Mouse (Mus musculus) left cerebral cortex, adult 2 months (tissue): ENCODE results near the gene Ntpcr. TPM values are rescaled to one million over a fixed set of nuclear protein-coding genes. Genes with fewer than 3 reads are reported as not detected.
A peak's percentile ranks its signal among the peaks of the same experiment; 100 is the strongest.

ENCODE experiments used
- DNase-seq, 2 experiments: peaks; one replicate each; pipeline ENCODE4 v3.0.0; 2021 to 2022; ENCODE audit warnings: low spot score in 2 of 2, mixed read lengths in 1 of 2; ENCODE audit errors: extremely low spot score in 1 of 2
- H3K27ac ChIP-seq: fragments of 200-600 bp; 2 replicates; pipeline ENCODE4 v1.8.1; 2022
- H3K4me3 ChIP-seq: fragments of 200-600 bp; 2 replicates; pipeline ENCODE4 v1.8.1; 2022
- CTCF ChIP-seq: fragments of 200-600 bp; IDR thresholded peaks from 2 replicates; pipeline ENCODE4 v1.8.1; 2022; ENCODE audit warnings: antibody characterized with exemption, mild to moderate bottlenecking, moderate library complexity
- intact Hi-C: fragments of 180-260 bp; cut with DNase I; formaldehyde crosslinking; loops from one replicate; pipeline ENCODE4 v1.15.1; 2025
- total RNA-seq, 2 experiments: library from RNA; stranded (reverse); gene quantifications; 2 replicates each; pipeline ENCODE4 v1.2.3; 2021

The Ntpcr gene
- total RNA-seq, 2 experiments from 2014 or later: 23.3 to 23.7 TPM

DNA sequence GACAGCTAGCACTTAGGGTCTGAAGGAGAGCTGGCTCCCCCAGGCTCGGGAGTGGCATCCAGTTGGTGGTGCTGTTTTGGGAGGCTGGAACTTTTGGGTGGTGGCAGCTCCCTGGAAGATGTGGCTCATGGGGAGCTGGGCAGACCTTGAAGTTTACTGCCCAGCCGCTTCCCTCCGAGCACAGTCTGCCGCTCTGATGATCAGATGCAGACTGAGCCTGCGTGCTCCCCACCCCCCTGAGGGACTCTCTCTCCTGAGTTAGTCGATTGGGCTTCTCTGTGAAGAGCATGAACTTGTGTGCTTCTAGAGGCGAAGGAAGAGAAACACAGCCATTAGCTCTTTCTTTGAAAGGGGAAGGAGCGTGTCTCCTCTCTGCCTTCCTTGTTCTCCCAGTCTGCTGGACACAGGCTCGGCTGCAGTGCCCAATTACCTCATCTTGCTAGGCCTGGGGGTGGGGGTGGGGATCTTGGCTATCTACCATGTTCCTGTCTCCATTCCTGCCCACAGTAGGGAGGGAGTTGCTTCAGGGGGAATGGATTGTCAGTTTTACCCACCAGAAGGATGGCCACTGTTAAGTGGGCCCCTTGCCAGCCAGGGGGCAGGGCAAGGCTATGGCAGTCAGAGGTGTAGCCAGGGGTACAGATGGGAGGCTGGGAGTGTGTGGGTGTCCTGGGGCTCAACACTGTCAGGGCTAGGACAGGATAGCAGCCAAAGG lies 26.8 kb downstream of the Ntpcr start:
- no peak for DNase-seq
- Histone ChIP-seq H3K4me3 (no peak overlapping the region), H3K27ac (no peak overlapping the region)
- TF ChIP-seq CTCF: no peak
- intact Hi-C loops: no loop called here

DNA sequence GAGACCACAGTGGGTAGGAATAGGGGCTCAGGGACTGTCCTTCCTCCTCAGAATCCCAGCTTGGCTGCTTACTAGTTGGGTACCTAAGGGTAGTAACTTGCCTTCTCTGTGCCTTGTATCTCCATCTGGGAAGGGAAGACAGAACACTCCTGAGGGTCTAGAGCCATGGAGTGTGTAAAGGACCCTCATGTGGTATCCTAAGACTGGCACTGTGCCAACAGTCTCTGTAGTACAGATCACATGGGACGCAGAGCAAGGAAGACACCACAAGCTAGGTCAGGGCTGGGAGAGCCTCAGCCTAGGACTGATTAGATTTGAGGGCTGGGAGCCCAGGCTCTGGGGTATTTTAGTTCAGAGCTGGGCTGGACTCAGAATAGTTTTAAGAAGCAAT lies 27.3 kb downstream of the Ntpcr start:
- DNase-seq: no peak
- TF ChIP-seq CTCF: no peak
- intact Hi-C loops: no loop called here
- Histone ChIP-seq H3K4me3 (no peak overlapping the region), H3K27ac (no peak overlapping the region)

DNA sequence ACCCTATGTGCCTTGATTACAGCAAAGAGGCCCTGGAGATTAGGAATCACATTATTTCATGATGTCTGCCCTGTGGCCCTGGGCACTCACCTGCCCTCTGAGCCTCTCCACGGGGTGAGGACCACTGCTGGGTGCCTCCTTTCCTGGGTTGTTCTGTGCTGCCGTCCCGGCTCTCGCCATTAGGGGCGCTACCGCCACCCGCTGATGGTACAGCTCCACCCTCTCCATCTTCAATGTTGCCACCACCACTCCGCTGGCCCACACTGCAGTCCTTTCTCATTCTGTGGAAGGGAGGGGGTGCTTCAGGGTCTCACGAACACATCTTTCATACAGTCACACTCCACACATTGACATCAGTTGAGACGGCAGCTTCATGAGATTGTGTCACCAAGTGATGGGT lies 29.3 kb downstream of the Ntpcr start:
- DNase-seq: peak; percentile 35 to 41
- intact Hi-C loops: no loop called here

DNA sequence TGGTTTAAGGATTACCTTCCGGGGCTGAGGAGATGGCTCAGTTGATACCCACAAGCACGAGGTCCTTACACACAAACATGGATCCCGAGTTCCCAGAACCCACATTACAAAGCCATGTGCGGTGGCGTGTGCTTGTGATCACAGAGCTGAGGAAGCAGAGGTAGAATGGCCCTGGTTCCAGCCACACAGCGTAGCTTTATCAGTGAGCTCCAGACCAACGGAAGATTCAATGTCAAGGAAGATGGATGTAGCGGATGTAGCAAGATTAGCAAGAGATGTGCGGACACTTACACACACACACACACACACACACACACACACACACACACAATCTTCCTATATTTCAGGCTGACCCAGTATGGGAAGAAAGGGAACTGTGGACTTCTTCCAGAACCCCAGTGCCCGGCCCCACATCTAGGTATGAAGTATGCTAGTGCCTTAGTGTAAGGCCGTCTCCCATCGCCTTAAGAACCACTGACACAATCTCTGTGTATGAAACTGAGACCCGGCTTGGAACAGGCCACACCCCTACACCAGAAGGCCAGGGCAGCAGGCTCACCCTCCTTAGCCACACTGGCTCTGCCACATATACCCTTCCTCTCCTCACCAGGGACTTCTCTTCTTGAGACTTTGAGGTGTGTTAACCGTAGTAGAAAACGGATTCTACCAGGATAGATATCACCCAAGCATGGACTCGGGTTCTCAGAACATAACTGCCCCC lies 33.5 kb downstream of the Ntpcr start:
- Histone ChIP-seq H3K27ac (no peak overlapping the region), H3K4me3 (no peak overlapping the region)
- TF ChIP-seq CTCF: no peak
- intact Hi-C loops: no loop called here
- DNase-seq: no peak

More for the DNA sequence above, 29.3 kb downstream of the Ntpcr start:
- TF ChIP-seq CTCF: peak; percentile 49
- Histone ChIP-seq H3K27ac (no peak overlapping the region), H3K4me3 (no peak overlapping the region)

DNA sequence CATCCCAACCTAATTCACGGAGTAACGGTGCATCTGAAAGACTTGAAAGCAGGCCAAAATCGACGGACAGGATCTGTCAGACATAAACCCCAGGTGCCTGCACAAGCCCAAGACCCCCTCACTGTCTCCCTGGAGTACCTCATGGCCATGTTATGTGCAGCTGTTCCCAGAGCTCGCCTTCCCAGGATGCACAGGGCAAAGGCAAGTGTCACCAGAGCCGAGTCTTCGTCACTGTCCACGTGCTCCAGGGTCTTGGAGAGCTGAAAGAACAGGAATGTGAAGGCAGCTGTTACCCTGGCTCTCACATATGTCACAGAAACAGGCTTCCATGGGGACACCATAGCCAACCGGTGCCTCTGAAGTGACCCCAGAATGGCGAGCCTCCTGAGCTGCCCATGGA lies 38.3 kb downstream of the Ntpcr start:
- TF ChIP-seq CTCF: no peak
- Histone ChIP-seq H3K27ac (no peak overlapping the region), H3K4me3 (no peak overlapping the region)
- DNase-seq: no peak
- intact Hi-C loops: no loop called here

DNA sequence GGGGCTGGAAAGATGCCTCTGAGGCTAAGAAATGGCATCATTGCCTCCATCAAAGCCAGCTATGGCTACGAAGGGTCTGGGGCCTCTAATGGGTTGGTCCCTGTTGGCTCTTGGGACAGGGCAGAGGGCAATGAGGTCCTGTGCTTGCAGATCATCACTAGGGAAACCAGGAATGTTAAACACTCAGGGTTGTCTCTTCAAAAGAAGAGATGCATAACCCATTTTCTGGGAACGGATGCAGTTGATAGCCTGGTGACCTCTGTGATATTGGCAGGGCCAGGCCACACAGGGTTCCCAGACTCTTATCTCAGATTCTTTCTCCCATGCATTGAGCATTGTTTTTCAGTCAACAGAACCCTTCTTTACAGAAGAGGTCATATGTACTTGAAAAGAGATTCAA lies 42.5 kb downstream of the Ntpcr start:
- TF ChIP-seq CTCF: no peak
- DNase-seq: no peak
- no peak overlapping the region for H3K27ac ChIP-seq
- intact Hi-C loops: no loop called here
- H3K4me3 ChIP-seq: no peak overlapping the region

DNA sequence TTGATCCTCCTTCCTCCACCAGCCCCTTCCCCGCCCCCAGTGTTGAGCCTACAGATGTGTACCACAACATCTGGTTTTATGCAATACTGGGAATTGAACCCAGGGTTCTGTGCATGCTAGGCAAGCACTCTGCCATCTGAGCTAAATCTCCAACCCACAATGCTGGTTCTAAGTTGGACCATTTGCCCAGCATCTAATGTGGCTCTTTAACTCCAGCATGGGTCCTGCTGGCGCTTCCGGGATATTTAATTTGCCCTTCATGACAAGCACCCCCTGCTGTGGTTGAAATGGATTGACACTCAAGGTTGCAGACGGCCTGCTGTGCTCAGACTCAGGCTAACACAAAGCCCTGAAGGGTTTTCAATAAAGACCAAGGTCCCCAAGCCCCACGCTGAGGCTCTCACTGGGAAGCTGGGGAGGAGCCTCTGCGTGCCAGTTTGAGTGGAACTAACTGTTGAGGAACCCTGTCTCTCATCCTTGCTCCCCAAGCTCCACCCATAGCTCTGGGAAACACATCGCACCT lies 43.6 kb downstream of the Ntpcr start:
- intact Hi-C loops: no loop called here
- H3K27ac ChIP-seq: no peak overlapping the region
- no peak overlapping the region for H3K4me3 ChIP-seq
- no peak for TF ChIP-seq CTCF
- no peak for DNase-seq

DNA sequence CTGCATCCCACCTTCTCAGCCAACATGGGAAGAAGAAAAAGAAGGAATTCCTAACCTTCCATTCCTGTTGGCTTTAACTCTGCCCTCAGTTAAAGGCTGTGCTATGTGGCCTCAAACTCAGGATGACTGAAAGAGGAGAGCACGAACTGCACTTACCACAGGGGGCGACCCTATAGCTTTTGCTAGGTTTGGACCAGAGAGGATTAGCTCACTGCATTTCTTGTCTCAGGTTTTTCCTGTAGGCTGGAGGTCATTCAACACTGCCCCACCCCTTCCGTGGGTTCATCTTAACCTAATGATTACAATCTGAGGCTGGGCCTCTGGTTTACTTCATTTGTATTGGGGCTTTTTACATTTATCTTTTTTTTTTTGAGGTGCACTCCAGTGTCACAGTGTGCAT lies 45.3 kb downstream of the Ntpcr start:
- intact Hi-C loops: no loop called here
- Histone ChIP-seq H3K4me3 (no peak overlapping the region), H3K27ac (no peak overlapping the region)
- no peak for TF ChIP-seq CTCF
- DNase-seq: no peak

DNA sequence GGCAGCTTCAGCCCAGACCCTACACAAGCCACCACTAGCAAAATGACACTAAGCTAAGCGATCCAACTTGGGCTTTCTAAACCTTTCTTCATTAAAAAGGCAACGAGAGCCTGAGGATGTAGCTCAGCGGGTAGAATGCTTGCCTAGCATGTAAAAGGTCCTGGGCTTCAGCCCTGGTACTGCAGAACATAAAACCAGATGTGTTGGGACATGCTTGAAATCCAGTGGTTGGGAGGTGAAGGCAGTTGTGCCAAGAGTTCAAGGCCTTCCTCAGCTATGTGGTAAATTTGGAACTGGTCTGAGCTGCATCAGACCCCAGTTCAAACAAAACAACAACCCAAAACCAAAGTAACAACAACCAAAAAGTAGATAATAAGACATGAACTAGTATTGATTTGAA lies 46.6 kb downstream of the Ntpcr start:
- intact Hi-C loops: no loop called here
- DNase-seq: no peak
- no peak overlapping the region for H3K4me3 ChIP-seq
- no peak for TF ChIP-seq CTCF
- H3K27ac ChIP-seq: no peak overlapping the region

DNA sequence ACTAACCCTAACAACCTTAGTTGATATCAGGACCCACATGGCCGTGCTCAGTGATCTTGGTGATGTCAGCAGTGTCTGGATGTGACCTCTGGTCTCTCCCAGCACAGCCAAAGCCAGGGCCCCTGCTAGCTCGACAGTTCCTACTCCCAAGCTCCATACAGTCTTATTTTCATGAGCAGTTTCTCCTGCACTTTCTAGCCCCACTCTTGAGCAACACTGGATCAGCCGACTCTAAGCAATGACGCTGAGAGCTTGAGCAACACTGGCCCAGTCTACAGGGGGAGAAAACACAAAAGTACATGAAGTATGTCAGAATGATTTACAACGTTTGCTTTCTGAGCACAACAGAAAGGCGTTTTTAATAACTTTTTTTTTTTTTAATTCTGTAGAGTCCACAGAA lies 47.0 kb downstream of the Ntpcr start:
- TF ChIP-seq CTCF: no peak
- no peak overlapping the region for H3K4me3 ChIP-seq
- DNase-seq: no peak
- H3K27ac ChIP-seq: no peak overlapping the region
- intact Hi-C loops: no loop called here

DNA sequence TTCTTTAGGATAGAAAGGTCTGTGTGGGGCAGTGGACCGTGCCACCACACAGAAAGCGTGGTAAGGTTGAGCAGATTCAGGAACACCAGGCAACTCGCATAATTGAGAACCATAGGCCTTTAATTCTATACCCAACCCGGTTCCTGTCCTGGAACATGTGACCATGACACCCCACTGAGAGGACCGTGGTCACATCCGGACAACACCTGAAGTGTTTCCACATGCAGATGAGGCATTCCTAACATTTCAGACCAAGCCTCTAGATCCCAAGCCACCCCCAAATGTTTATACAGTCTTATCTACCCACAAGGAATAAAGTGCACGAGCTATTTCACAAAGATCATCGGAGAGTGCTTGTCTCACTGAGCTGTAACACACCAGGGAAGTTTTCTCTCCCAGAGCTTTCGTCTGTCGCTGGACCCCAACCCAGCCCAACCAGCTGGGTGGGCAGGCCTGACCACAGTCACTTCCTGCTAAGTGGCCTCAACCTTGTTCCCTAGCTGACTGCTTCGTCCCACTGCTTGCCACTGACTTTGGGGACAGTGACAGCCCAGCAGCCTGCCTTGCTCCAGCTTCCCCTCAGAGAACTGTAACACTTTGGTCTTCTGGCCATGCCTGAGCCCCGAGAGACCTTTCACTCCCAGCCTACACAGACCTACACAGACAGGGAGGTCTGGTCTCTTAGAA lies 47.9 kb downstream of the Ntpcr start:
- intact Hi-C loops: no loop called here
- TF ChIP-seq CTCF: no peak

DNA sequence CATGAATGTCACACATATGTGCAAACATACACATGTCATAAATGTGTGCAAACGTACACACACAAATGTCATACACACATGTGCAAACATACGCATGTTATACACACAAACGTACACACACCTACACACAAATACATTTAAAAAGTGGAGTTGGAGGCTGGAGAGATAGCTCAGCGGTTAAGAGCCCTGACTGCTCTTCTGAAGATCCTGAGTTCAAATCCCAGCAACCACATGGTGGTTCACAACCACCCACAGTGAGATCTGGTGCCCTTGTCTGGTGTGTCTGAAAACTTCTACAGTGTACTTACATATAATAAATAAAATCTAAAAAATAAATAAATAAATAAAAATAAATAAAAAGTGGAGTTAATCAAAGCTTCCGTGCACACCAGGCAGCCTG lies 49.2 kb downstream of the Ntpcr start:
- Histone ChIP-seq H3K4me3 (no peak overlapping the region), H3K27ac (no peak overlapping the region)
- TF ChIP-seq CTCF: no peak
- no peak for DNase-seq
- intact Hi-C loops: no loop called here

More for the DNA sequence above, 47.9 kb downstream of the Ntpcr start:
- H3K4me3 ChIP-seq: no peak overlapping the region
- DNase-seq: no peak
- H3K27ac ChIP-seq: no peak overlapping the region
